Mouse (Mus musculus) heart, postnatal 0 days (tissue): ENCODE measurements around the gene Dnajc15. TPM values are rescaled to one million over a fixed set of nuclear protein-coding genes. Genes with fewer than 3 reads are reported as not detected.

Experiments
- ATAC-seq: fragments of 200-750 bp; cut with Nextera tagmentation; 2 replicates; pipeline ENCODE4 v1.8.0; 2017; ENCODE audit warnings: low read depth, moderate number of reproducible peaks, moderate library complexity; ENCODE audit not compliant: insufficient read depth
- DNase-seq: peaks from one replicate; pipeline ENCODE4 v3.0.0-alpha.2; 2016; ENCODE audit warnings: low spot score
- H3K27ac ChIP-seq: fragments of 300-500 bp; sonication (generic); 2 replicates; pipeline ENCODE4 v1.5.1; 2014; ENCODE audit warnings: low read depth, mild to moderate bottlenecking
- H3K27me3 ChIP-seq: fragments of 300-500 bp; sonication (generic); 2 replicates; pipeline ENCODE4 v1.6.1; 2014; ENCODE audit warnings: low read length, mixed read lengths; ENCODE audit not compliant: control insufficient read depth, insufficient read depth
- H3K36me3 ChIP-seq: fragments of 300-500 bp; sonication (generic); replicated peaks from 2 replicates; pipeline ENCODE4 v1.6.1; 2014; ENCODE audit warnings: low read length, mixed read lengths; ENCODE audit not compliant: control insufficient read depth, insufficient read depth
- H3K4me1 ChIP-seq: fragments of 300-500 bp; sonication (generic); 2 replicates; pipeline ENCODE4 v1.6.1; 2014; ENCODE audit warnings: antibody characterized with exemption; ENCODE audit not compliant: control insufficient read depth, insufficient read depth
- H3K4me2 ChIP-seq: fragments of 300-500 bp; sonication (generic); 2 replicates; pipeline ENCODE4 v1.6.1; 2014; ENCODE audit warnings: low read depth, mild to moderate bottlenecking, low read length, moderate library complexity
- H3K4me3 ChIP-seq: fragments of 300-500 bp; sonication (generic); 2 replicates; pipeline ENCODE4 v1.5.1; 2014; ENCODE audit warnings: low read depth, low read length
- H3K9ac ChIP-seq: fragments of 300-500 bp; sonication (generic); replicated peaks from 2 replicates; pipeline ENCODE4 v1.6.1; 2014; ENCODE audit warnings: low read depth, low read length, mixed read lengths
- H3K9me3 ChIP-seq: fragments of 300-500 bp; sonication (generic); replicated peaks from 2 replicates; pipeline ENCODE4 v1.6.1; 2016; ENCODE audit warnings: low read length; ENCODE audit not compliant: control insufficient read depth
- CTCF ChIP-seq: IDR thresholded peaks from 2 replicates; pipeline ENCODE4 v1.5.1; 2016; ENCODE audit warnings: antibody characterized with exemption, control low read depth, low read depth
- EP300 ChIP-seq: IDR thresholded peaks from 2 replicates; pipeline ENCODE4 v1.6.1; 2016; ENCODE audit warnings: antibody characterized with exemption, low read depth
- whole genome bisulfite sequencing: fragments of 180-500 bp; shearing (Covaris S2); extraction: QIAGEN DNeasy Blood & Tissue Kit; methylation state at CpG from one replicate; pipeline ENCODE4 v1.1.7; 2014; 5-methylcytosine and 5-hydroxymethylcytosine counted together
- polyA plus RNA-seq: library from polyadenylated mRNA; unstranded; fragments of >200 nt; fragmentation: Nextera tagmentation; extraction: Ambion mirVana; gene quantifications from 2 replicates; pipeline ENCODE4 v1.2.1, GENCODE M21; 2015
- total RNA-seq: library from RNA; depleted of rRNA; stranded (reverse); fragments of >200 nt; gene quantifications from 2 replicates; pipeline ENCODE4 v1.2.3, GENCODE M21; 2014; ENCODE audit warnings: low replicate concordance

The Dnajc15 gene
- total and polyA plus RNA-seq, 2 experiments from 2014 or later, result 9.9 to 241 TPM

DNA sequence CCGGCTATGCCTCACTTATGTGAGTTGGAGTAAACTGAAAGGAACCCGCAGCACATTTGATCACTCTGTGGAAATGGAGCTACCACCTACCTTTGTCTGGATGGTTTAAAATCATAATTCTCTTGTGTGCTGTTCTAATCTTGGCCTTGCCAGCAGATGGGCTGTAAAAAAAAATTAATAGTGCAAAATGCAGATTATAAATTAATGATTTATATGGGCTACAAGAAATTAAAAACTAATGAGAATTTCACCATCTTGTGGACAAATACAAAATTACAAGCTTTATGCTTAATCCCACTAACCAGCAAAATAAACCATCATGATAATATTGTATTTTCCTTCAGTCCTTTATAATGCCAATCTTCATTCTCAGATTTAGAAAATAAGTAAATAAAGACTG, 34.8 kb downstream of the Dnajc15 start:
- no peaks in the 10 kb centered on the region for H3K9me3 ChIP-seq
- no peaks in the 10 kb centered on the region for H3K27me3 ChIP-seq
- DNase-seq (no peak), ATAC-seq (no peak)
- H3K4me2 ChIP-seq, result no peak overlapping the region
- no peaks in the 10 kb centered on the region for H3K4me1 ChIP-seq
- WGBS, result 95% methylated on average over 2 of the region's 2 CpGs
- H3K9ac ChIP-seq, result no peak overlapping the region
- H3K36me3 ChIP-seq, result 0 out of 2 replicates have a peak, but pooled peaks cover 11% of the 10 kb centered on the region
- TF ChIP-seq CTCF (peak; percentile 20; the same call in 1 of the 2 replicates), EP300 (no peak)
- no peak overlapping the region for H3K27ac ChIP-seq
- H3K4me3 ChIP-seq, result no peak overlapping the region

DNA sequence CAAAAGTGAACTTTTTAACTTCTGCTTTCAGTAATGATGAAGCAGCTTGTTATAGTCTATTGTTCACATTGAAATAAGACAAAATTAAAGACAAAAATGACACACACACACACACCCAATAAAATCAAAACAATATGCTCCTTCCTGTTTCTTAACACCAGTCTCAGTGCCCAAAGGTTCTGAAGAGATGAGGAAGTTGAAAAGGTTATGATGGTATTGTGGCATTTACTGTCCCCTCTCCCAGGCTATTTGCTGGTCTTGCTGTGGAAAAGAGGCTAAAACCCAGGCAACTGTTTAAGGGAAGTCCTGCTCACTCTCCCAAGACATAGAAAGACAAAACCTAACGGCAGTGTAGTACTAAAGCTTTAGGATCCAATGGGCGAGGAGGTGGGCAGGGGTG, 38.1 kb downstream of the Dnajc15 start:
- Histone ChIP-seq H3K27ac (no peak overlapping the region), H3K9ac (no peak overlapping the region), H3K27me3 (no peaks in the 10 kb centered on the region), H3K4me2 (no peak overlapping the region), H3K4me1 (no peaks in the 10 kb centered on the region), H3K36me3 (no peaks in the 10 kb centered on the region), H3K9me3 (no peaks in the 10 kb centered on the region), H3K4me3 (no peak overlapping the region)
- no peak for DNase-seq
- 84% methylated on average over 2 of the region's 2 CpGs for WGBS
- ATAC-seq, result no peak
- TF ChIP-seq CTCF (no peak), EP300 (no peak)

DNA sequence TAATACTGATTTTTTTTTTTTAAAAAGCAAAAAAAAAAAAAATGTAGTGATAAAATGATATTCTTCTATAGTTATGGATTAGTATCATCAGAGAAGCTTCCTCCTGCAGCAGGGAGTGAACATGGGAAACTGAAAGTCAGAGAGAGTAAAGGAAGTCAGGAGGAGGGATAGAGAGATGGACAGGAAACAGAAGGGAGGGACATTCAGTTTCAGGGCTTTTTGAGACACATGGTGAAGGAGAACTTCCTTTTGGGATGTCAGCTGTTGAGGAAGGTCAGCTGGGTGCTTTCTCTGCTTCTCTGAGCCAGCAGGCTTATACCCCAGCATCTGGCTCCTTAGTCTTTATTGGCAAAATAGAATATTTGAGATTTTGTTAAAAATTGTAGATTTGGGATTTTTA, 42.6 kb downstream of the Dnajc15 start:
- Histone ChIP-seq H3K36me3 (no peaks in the 10 kb centered on the region), H3K4me2 (no peak overlapping the region), H3K9me3 (no peaks in the 10 kb centered on the region), H3K9ac (no peak overlapping the region), H3K4me1 (no peaks in the 10 kb centered on the region), H3K27ac (no peak overlapping the region), H3K4me3 (no peak overlapping the region), H3K27me3 (no peaks in the 10 kb centered on the region)
- DNase-seq (no peak), ATAC-seq (no peak)
- TF ChIP-seq CTCF (no peak), EP300 (no peak)

DNA sequence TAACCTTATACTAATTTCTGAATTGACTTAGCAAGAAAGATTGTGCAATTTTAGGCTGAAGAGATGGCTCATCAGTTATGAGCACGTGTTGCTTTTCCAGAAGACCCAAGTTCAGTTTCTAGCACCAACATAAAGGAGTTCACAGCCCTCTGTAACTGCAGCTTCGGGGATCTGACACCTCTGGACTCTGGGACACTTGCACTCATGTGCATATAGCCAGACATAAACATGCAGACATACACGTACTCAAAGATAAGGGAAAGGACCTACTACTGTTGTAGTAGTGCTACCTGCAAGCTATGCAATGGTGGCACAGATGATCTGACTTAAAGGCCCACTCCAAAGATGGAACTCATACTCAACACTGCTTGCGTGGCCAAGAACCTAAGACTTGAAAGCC, 43.0 kb downstream of the Dnajc15 start:
- no peaks in the 10 kb centered on the region for H3K4me1 ChIP-seq
- no peaks in the 10 kb centered on the region for H3K9me3 ChIP-seq
- TF ChIP-seq EP300 (no peak), CTCF (no peak)
- ATAC-seq (no peak), DNase-seq (no peak)
- no peak overlapping the region for H3K27ac ChIP-seq
- no peaks in the 10 kb centered on the region for H3K36me3 ChIP-seq
- H3K4me2 ChIP-seq, result no peak overlapping the region
- 87% methylated on average over 4 of the region's 4 CpGs for WGBS
- H3K4me3 ChIP-seq, result no peak overlapping the region
- H3K27me3 ChIP-seq, result no peaks in the 10 kb centered on the region
- no peak overlapping the region for H3K9ac ChIP-seq

DNA sequence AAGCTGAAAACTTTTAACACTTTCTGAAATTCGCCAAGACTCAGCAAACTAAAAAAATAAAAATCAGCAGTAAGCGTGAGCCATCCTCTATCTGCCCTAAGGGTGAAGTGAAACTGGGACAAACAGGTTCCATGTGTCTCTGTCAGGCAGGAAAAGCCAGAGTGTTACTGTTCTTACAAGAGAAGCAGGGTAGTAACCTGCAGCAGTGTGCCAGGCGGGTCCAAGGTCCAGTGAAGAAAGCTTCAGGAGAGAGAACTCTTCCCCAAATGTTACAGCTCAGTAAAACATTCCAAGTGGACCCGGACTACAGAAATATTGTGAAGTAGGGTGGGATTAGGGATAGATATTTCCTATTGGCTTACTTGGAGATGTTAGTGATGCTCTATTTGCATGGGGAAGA, 45.3 kb downstream of the Dnajc15 start:
- Histone ChIP-seq H3K27me3 (no peaks in the 10 kb centered on the region), H3K9me3 (no peaks in the 10 kb centered on the region), H3K9ac (no peak overlapping the region), H3K27ac (no peak overlapping the region), H3K4me3 (no peak overlapping the region), H3K4me2 (no peak overlapping the region), H3K36me3 (0 out of 2 replicates have a peak, but pooled peaks cover 4% of the 10 kb centered on the region), H3K4me1 (peaks cover 4% of the 10 kb centered on the region)
- WGBS, result 83% methylated on average over 4 of the region's 4 CpGs
- ATAC-seq (no peak), DNase-seq (no peak)
- no peak for TF ChIP-seq EP300
- TF ChIP-seq CTCF, result no peak

DNA sequence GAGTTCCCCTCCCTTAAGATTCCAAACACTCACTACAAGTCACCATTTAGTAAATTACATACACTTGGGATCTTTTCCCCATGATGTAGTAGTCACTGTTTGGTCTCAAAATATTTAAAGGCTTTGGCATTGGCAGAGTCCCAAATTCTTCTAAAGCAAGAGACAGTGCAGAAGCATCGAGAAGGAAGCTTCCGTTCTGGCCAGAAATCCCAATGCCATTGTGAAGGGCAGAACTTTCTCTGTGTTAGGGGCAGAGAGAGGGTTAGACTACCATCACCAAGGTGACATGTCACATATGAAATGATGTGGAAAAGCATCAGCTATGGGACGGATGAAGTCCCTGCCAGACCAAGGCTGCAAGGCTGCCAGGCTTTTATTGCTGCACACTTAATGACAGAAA, 49.0 kb downstream of the Dnajc15 start:
- Histone ChIP-seq H3K36me3 (peaks cover 27% of the 10 kb centered on the region), H3K4me1 (peaks cover 4% of the 10 kb centered on the region), H3K27me3 (no peaks in the 10 kb centered on the region), H3K9ac (no peak overlapping the region), H3K9me3 (no peaks in the 10 kb centered on the region), H3K4me3 (no peak overlapping the region), H3K4me2 (no peak overlapping the region), H3K27ac (no peak overlapping the region)
- TF ChIP-seq EP300 (no peak), CTCF (no peak)
- DNase-seq, result no peak
- WGBS, result 33% methylated on average over 3 of the region's 3 CpGs
- no peak for ATAC-seq
